Comparison of ENCODE assay signal across 25 mouse cellular contexts in genomic region chr1:77518715-77519114, GRCm38 (mm10). TPM values are rescaled to one million over a fixed set of nuclear protein-coding genes. Genes with fewer than 3 reads are reported as not detected.
DNase-seq lines count a peak whose midpoint lies in the region; ATAC-seq and TF ChIP-seq lines count a peak whose summit lies in the region.
"Had no signal": no experiment of that assay in that cellular context is flagged by ENCODE, and none has a peak within 500 bp of the region (broad histone marks: within the 10 kb centered on the region; RNA-seq: fewer than 3 reads in every experiment).

No protein-coding gene starts in this region.

- peaks cover 9% of the 10 kb centered on the region for H3K27me3 ChIP-seq in heart, embryonic 12.5 days (replicated peaks)
- peaks cover 2% of the 10 kb centered on the region; the same call in 1 of the 2 replicates for H3K27me3 ChIP-seq in midbrain, embryonic 11.5 days (ENCODE audit: control insufficient read depth, insufficient read depth, low read length)
- no peaks in the 10 kb centered on the region for H3K27me3 ChIP-seq in midbrain, postnatal 0 days (ENCODE audit: insufficient read depth, low read length)
- H3K27me3 ChIP-seq: CH12.LX, Patski had no signal

- H3K27ac ChIP-seq in heart, embryonic 12.5 days (ENCODE audit: poor library complexity, severe bottlenecking), result no peak overlapping the region
- no peak overlapping the region for H3K27ac ChIP-seq in midbrain, embryonic 11.5 days (ENCODE audit: low read depth, low read length)
- H3K27ac ChIP-seq in midbrain, postnatal 0 days (ENCODE audit: low read depth, low read length), result no peak overlapping the region

- ATAC-seq in heart, embryonic 12.5 days (ENCODE audit: insufficient number of reproducible peaks, low FRiP score), result no peak
- ATAC-seq in midbrain, embryonic 11.5 days (ENCODE audit: low FRiP score), result no peak
- no peak for ATAC-seq in midbrain, postnatal 0 days (ENCODE audit: low FRiP score)
- ATAC-seq: activated CD4-positive, CD25-positive, alpha-beta regulatory T cell, adult 4 months; CD4-positive, CD25-positive, alpha-beta regulatory T cell, adult 4 months; Patski had no signal

- peaks cover 14% of the 10 kb centered on the region; the same call in 1 of the 2 replicates for H3K4me1 ChIP-seq in heart, embryonic 12.5 days (replicated peaks)
- H3K4me1 ChIP-seq in midbrain, embryonic 11.5 days (ENCODE audit: control insufficient read depth, insufficient read depth, low read length), result peaks cover 18% of the 10 kb centered on the region
- peaks cover 6% of the 10 kb centered on the region; the same call in 1 of the 2 replicates for H3K4me1 ChIP-seq in midbrain, postnatal 0 days (ENCODE audit: insufficient read depth, low read length)

- peak; percentile 71 for DNase-seq in heart, adult 11 months
- peak; percentile 84 for DNase-seq in midbrain, embryonic 11.5 days (ENCODE audit: low spot score, missing footprints)
- DNase-seq in midbrain, postnatal 0 days (ENCODE audit: low spot score), result no peak
- DNase-seq in ES-CJ7 (ENCODE audit: low read depth, low spot score) (peak; percentile 63), R1 (ENCODE audit: low read depth, low spot score) (peak; percentile 41)
- no peak for DNase-seq in left cerebral cortex, postnatal 4 days
- no peak for DNase-seq in neural tube, embryonic 10.5 days (ENCODE audit: extremely low spot score, low spot score)
- DNase-seq: adrenal gland, adult 2 months; adrenal gland, adult 8-10 months; adrenal gland, postnatal 10 days; adrenal gland, postnatal 14 days; adrenal gland, postnatal 25 days; adrenal gland, postnatal 36 days; B cell, adult 2 months; cerebellum, adult 11 months; cerebellum, adult 11-12 months; cerebellum, adult 18-20 months; cerebellum, adult 2 months had no signal

- H3K9me3 ChIP-seq in heart, embryonic 12.5 days (replicated peaks), result no peaks in the 10 kb centered on the region
- no peaks in the 10 kb centered on the region for H3K9me3 ChIP-seq in midbrain, embryonic 11.5 days (ENCODE audit: control insufficient read depth, low read length)
- H3K9me3 ChIP-seq in midbrain, postnatal 0 days (ENCODE audit: low read length), result no peaks in the 10 kb centered on the region

- intact Hi-C loops in left cerebral cortex, postnatal 4 days (cut with DNase I), result loop anchor here (5.0 to 10.0 kb wide), 4 partner anchors 379 to 1444 kb away; no protein-coding TSS in a partner anchor

- no peaks in the 10 kb centered on the region for H3K36me3 ChIP-seq in heart, embryonic 12.5 days
- H3K36me3 ChIP-seq in midbrain, embryonic 11.5 days (ENCODE audit: control insufficient read depth, insufficient read depth, low read length), result no peaks in the 10 kb centered on the region
- H3K36me3 ChIP-seq in midbrain, postnatal 0 days (ENCODE audit: insufficient read depth, low read length), result no peaks in the 10 kb centered on the region
- H3K36me3 ChIP-seq: G1E had no signal

- TF ChIP-seq CTCF in midbrain, postnatal 0 days (IDR thresholded peaks at IDR 0.05), result no peak

- WGBS in heart, embryonic 12.5 days, result 55% methylated on average over 3 of the region's 3 CpGs
- 83% methylated on average over 3 of the region's 3 CpGs for WGBS in midbrain, embryonic 11.5 days
- WGBS in midbrain, postnatal 0 days, result 86% methylated on average over 3 of the region's 3 CpGs

- no peak overlapping the region for H3K9ac ChIP-seq in heart, embryonic 12.5 days
- H3K9ac ChIP-seq in midbrain, embryonic 11.5 days (ENCODE audit: low read length), result no peak overlapping the region
- no peak overlapping the region for H3K9ac ChIP-seq in midbrain, postnatal 0 days (replicated peaks; ENCODE audit: low read length, poor library complexity, severe bottlenecking)

- no peak overlapping the region for H3K4me2 ChIP-seq in heart, embryonic 12.5 days
- no peak overlapping the region for H3K4me2 ChIP-seq in midbrain, embryonic 11.5 days
- H3K4me2 ChIP-seq in midbrain, postnatal 0 days (ENCODE audit: low read depth, low read length, poor library complexity, severe bottlenecking), result no peak overlapping the region

- no peak overlapping the region for H3K4me3 ChIP-seq in heart, embryonic 12.5 days
- no peak overlapping the region for H3K4me3 ChIP-seq in midbrain, embryonic 11.5 days (ENCODE audit: low read depth, low read length)
- no peak overlapping the region for H3K4me3 ChIP-seq in midbrain, postnatal 0 days (ENCODE audit: low read depth, low read length)

RNA-seq across cellular contexts. Expression of gene Epha4, which starts 3.8 kb away (rescaled TPM):
- polyA plus RNA-seq in heart, embryonic 12.5 days (2016; fragmentation: Nextera tagmentation; extraction: Ambion mirVana), result 6.2 and 6.9 TPM in 2 replicates
- 19.4 and 24.4 TPM in 2 replicates for polyA plus RNA-seq in midbrain, embryonic 11.5 days (2014; fragmentation: Nextera tagmentation; extraction: Ambion mirVana)
- 66.6 and 68.8 TPM in 2 replicates for total RNA-seq in midbrain, postnatal 0 days (2014; rRNA removed)
- 23.3 and 26.6 TPM in 2 replicates for polyA plus RNA-seq in midbrain, postnatal 0 days (2015; fragmentation: Nextera tagmentation; extraction: Ambion mirVana)
- 100 to 1,000 TPM; 139 to 161 TPM for total RNA-seq in left cerebral cortex, postnatal 4 days (2021)
- total RNA-seq: MEL had no signal
- polyA plus RNA-seq: G1E had no signal

Comparison
In these comparisons a context has a peak if more than half of its experiments do, and no peak if none do; other contexts are left out.
1. DNase-seq: peak in heart, adult 11 months (single experiment), midbrain, embryonic 11.5 days (single experiment), ES-CJ7 (single experiment) and R1 (single experiment); none in midbrain, postnatal 0 days (single experiment), left cerebral cortex, postnatal 4 days (single experiment) and neural tube, embryonic 10.5 days (single experiment).